Mouse (Mus musculus) small intestine, adult 2 months (tissue): ENCODE data around the gene Pacrg.

Experiments
- CTCF ChIP-seq: fragments of 200-500 bp; IDR thresholded peaks from 2 replicates; pipeline ENCODE4 v1.5.1; 2012; ENCODE audit warnings: low read depth, mild to moderate bottlenecking, control low read depth, inconsistent platforms, low read length, moderate library complexity, mixed read lengths; ENCODE audit not compliant: insufficient replicate concordance, insufficient read length; ENCODE audit errors: extremely low read depth
- POLR2A ChIP-seq: fragments of 200-500 bp; IDR thresholded peaks from 2 replicates; pipeline ENCODE4 v1.6.1; 2012; ENCODE audit warnings: low read depth, mild to moderate bottlenecking, control low read depth, inconsistent platforms, low read length, moderate library complexity

- TF ChIP-seq POLR2A = no peak
- no peak for TF ChIP-seq CTCF
Measured at GRCm38 (mm10) chr17:10569270-10569669, 270.8 kb downstream of the Pacrg start.
